ENCODE assay signal across 8 mouse cellular contexts in genomic region chr1:71652551-71653399, GRCm38 (mm10). TPM values are rescaled to one million over a fixed set of nuclear protein-coding genes. Genes with fewer than 3 reads are reported as not detected.
DNase-seq lines count a peak whose midpoint lies in the region; ATAC-seq and TF ChIP-seq lines count a peak whose summit lies in the region.

TSS of gene Fn1 (minus strand) at chr1:71653200.

- WGBS in cerebellum, adult 2 months, result under 1% methylated on average over 62 of the region's 63 CpGs
- WGBS in lung, embryonic 14.5 days, result under 1% methylated on average over 63 of the region's 63 CpGs

- H3K36me3 ChIP-seq in lung, embryonic 14.5 days (ENCODE audit: insufficient read depth), result peaks cover 29% of the 10 kb centered on the region

- TF ChIP-seq CTCF in cerebellum, adult 2 months (IDR thresholded peaks at IDR 0.05; ENCODE audit: borderline replicate concordance, insufficient read depth, low read depth, low read length), result no peak
- TF ChIP-seq CTCF in layer of hippocampus, adult 2 months (conservative IDR thresholded peaks at IDR 0.05), result no peak
- peak; percentile 34; the same call in 1 of the 2 replicates for TF ChIP-seq CTCF in lung, embryonic 14.5 days (IDR thresholded peaks at IDR 0.05; ENCODE audit: low read depth)

- intact Hi-C loops in heart, postnatal 36 days (cut with DNase I), result no loop called here

- ATAC-seq in lung, embryonic 14.5 days (ENCODE audit: insufficient read depth), result peak; percentile 97
- ATAC-seq in neutrophil, adult 5-6 weeks (ENCODE audit: extremely low read depth, insufficient number of reproducible peaks, low FRiP score, poor library complexity, severe bottlenecking), result 0 out of 2 replicates have a peak, but pooled peaks have one; percentile 16

- peak; percentile 97 for DNase-seq in ES-CJ7 (ENCODE audit: low read depth, low spot score)
- peak; percentile 23 to 32 for DNase-seq in cerebellum, adult 2 months
- DNase-seq in forelimb bud, embryonic 11.5 days (ENCODE audit: low read depth, low spot score), result peak; percentile 94
- DNase-seq in heart, postnatal 36 days, result peak; percentile 89 to 90
- peak; percentile 18 to 48 for DNase-seq in layer of hippocampus, adult 2 months (ENCODE audit: low spot score in 2 of 2)
- peak; percentile 98 for DNase-seq in lung, embryonic 14.5 days
- peak; percentile 58 to 61 for DNase-seq in thymus, postnatal 10 days (ENCODE audit: low spot score in 2 of 2)

- H3K4me2 ChIP-seq in lung, embryonic 14.5 days, result peak within 1 kb of the TSS; percentile 89

- peak within 1 kb of the TSS; percentile 29 for H3K4me3 ChIP-seq in cerebellum, adult 2 months (replicated peaks; ENCODE audit: insufficient read depth, low read depth, low read length)
- H3K4me3 ChIP-seq in layer of hippocampus, adult 2 months, result peak within 1 kb of the TSS; percentile 57
- H3K4me3 ChIP-seq in lung, embryonic 14.5 days (ENCODE audit: low read depth, low read length), result peak within 1 kb of the TSS; percentile 66

- H3K4me1 ChIP-seq in cerebellum, adult 2 months (ENCODE audit: control insufficient read depth, insufficient read depth, low read length), result no peaks in the 10 kb centered on the region
- H3K4me1 ChIP-seq in lung, embryonic 14.5 days (ENCODE audit: insufficient read depth), result peaks cover 4% of the 10 kb centered on the region; the same call in 1 of the 2 replicates

- H3K27me3 ChIP-seq in cerebellum, adult 2 months (ENCODE audit: control insufficient read depth, insufficient read depth, low read length), result no peaks in the 10 kb centered on the region
- no peaks in the 10 kb centered on the region for H3K27me3 ChIP-seq in lung, embryonic 14.5 days (ENCODE audit: insufficient read depth, low read length)

- no peak for TF ChIP-seq POLR2A in cerebellum, adult 2 months (IDR thresholded peaks at IDR 0.05; ENCODE audit: borderline replicate concordance, insufficient read depth, low read length)

- no peak within 1 kb of the TSS for H3K27ac ChIP-seq in cerebellum, adult 2 months (ENCODE audit: insufficient read depth, low read length)
- peak within 1 kb of the TSS; percentile 0; the same call in 1 of the 2 replicates for H3K27ac ChIP-seq in layer of hippocampus, adult 2 months
- H3K27ac ChIP-seq in lung, embryonic 14.5 days (ENCODE audit: low read depth), result peak within 1 kb of the TSS; percentile 95

- no peaks in the 10 kb centered on the region for H3K9me3 ChIP-seq in lung, embryonic 14.5 days (ENCODE audit: low read depth, low read length)

- H3K9ac ChIP-seq in lung, embryonic 14.5 days, result peak within 1 kb of the TSS; percentile 84

RNA-seq across cellular contexts. Expression of gene Fn1, which starts in this region (rescaled TPM):
- 25.5 and 27.7 TPM in 2 replicates for polyA plus RNA-seq in cerebellum, adult 2 months (2012; rRNA removed)
- total RNA-seq in heart, postnatal 36 days (2021), result 100 to 1,000 TPM in 1 of 2 experiments, 10 to 100 TPM in 1; 86.6 to 106 TPM
- 10 to 100 TPM; 38.7 to 53.6 TPM for total RNA-seq in layer of hippocampus, adult 2 months (2021)
- 156 and 160 TPM in 2 replicates for polyA plus RNA-seq in lung, embryonic 14.5 days (2014; fragmentation: Nextera tagmentation; extraction: Ambion mirVana)
- 30.2 and 40.0 TPM in 2 replicates for total RNA-seq in neutrophil, adult 5-6 weeks (2017)

Comparison
In these comparisons a context has a peak if more than half of its experiments do, and no peak if none do; other contexts are left out.
1. DNase-seq: peak in every context shown above with its lines; median percentile 98 in lung, embryonic 14.5 days; 97 in ES-CJ7; 94 in forelimb bud, embryonic 11.5 days; 90 in heart, postnatal 36 days; 60 in thymus, postnatal 10 days; 33 in layer of hippocampus, adult 2 months; 28 in cerebellum, adult 2 months.